Mouse (Mus musculus) layer of hippocampus, postnatal 14 days (tissue): ENCODE measurements around the gene Ltk. TPM values are rescaled to one million over a fixed set of nuclear protein-coding genes. Genes with fewer than 3 reads are reported as not detected.
"Not testable (repeated sequence)": the region's sequence is repeated elsewhere in the genome, so short reads cannot be mapped to it uniquely, and the experiment has no call there.

Experiments
- DNase-seq, 2 experiments: peaks; one replicate each; pipeline ENCODE4 v3.0.0; 2021 to 2022; ENCODE audit warnings: low spot score in 2 of 2, mixed read lengths in 1 of 2
- total RNA-seq, 2 experiments: library from RNA; stranded (reverse); gene quantifications; 2 replicates each; pipeline ENCODE4 v1.2.3; 2021

Ltk gene
- total RNA-seq, 2 experiments from 2014 or later: 6.0 to 10.5 TPM

DNA sequence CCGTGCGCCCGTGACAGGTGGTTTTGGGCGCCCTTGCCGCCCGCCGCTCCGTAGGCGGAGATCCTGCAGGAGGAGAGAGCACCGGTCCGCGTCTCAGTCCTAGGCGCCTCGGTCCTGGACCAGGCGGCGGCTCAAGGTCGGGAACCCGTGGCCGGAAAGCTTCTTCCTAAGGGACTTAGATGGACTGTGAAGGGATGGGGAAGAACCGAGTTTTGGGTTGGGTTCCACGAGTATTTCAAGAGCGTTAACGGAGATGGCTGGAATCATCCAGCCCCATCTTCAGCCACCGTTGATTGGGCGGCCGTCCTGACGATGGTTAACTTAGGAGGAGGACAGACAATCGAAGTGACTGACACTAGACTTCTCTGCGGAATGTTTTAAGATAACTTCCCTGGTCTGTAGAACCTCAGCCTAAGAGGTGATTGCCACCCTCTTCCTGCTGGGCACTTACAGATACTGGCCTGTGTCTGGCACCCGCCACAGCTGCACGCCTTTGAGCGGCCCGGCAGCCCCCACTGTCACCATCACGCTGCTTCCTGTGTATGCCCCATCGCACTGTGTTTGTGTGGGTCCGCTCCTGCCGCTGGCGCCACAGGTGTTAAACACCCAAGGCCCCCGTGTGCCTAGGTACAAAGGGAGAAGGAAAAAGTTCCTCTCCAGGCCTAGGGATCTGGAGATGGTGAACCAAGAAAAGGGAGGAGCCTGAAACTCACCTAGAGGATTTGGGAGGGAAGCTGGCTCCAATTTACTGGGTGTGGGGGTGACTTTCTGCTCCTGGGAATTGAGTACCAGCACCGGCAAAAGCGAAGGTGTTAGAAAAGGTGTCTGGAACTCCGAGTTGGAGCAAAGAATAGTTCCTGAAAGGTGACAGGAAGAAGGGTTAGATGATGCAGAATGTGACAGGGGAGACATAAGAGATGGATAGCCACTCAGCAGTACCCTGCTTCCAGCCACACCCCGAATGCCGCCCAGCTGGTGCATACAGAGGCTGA, 1.1 kb downstream of the Ltk start:
- no peak for DNase-seq

DNA sequence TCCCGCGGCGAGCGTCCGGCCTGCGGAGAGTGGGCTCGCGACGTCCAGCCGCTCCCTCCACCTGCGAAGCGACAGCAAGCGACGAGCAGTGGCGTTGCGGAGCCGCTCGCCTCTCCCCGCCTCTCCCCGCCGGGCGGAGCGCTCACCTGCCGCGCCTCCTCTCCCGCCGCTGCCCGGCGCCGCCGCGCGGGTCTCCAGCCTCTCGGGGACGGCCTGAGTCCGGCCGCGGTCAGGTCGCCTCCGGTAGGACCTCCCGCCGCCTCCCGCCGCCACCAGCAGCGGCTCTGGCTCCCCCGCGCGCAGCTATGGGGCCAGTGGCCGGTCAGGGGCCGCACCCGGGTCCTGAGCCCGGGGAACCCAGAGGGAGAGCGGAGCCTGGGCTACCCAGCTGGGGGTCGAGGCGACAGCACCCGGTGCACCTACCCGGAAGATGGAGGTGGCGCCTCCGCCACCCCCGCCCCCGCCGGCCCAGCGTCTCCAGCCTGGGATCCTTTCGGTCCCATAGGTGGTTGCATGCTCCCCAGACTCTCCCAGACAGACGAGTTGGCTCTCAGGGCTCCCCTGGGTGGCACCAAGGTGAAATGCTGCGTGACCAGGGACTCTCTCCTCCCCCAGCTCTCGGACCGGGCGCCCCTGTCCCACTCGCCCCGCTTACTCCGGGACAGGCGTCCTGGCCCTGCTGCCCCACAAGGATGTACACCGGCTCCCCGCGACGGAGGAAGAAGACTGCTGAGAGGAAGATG, 2.0 kb downstream of the Ltk start:
- DNase-seq: no peak

DNA sequence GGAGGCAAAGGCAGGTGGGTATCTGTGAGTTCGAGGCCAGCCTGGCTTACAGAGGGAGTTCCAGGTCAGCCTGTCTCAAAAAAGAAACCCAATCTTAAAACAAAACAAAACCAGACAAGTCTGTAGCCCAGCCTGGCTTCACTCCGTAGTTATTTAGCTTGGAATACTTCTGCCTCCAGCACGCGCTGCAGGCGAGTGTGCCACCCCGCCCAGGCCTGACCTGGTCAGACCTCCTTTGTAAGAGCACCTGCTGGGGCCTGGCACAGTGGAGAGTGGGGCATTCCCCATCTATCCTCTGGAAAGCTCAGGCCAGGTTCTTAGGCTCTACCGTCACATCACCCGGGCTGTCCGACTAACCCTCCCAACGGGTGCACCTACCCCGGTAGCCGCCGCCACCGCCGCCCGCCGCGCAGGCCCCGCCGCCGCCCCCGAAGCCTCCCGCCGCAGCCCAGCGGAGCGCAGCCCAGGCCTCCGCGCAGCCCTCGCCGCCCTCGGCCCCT, 2.6 kb downstream of the Ltk start:
- DNase-seq: no peak

DNA sequence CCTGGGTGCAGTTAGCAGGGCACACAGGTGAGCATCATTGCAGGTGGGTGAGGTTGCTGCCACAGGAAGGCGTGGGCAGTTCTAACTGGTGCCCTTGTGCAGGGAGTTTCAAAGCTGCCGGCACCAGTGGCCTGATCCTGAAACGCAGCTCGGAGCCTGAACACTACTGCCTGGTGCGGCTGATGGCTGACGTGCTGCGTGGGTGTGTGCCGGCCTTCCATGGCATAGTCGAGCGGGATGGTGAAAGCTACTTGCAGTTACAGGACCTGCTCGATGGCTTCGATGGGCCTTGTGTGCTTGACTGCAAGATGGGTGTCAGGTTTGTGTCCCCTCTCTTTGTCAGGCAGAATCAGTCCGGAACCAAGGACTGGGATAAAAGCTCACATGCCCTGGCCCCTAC, 11.0 kb downstream of the Ltk start:
- DNase-seq: no peak

DNA sequence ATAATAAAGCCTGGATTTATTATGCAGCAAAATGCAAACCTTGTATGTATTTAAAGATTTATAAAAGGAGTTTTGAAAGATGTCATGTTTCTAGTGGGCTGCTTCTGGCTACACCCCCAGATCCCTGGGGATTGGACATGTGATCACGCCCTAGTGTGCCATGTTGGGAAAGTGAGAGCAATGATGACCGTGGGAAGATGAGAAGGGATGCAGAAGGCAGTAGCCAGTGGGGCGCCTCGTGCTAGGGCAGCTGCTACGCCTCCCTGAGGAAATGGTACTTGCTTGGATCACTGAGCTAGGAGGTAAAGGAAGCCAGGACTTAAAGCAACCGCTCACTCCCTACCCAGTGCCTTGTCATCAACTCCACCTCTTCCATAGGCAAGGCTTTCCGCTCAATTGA, 12.7 kb downstream of the Ltk start:
- DNase-seq: no peak

DNA sequence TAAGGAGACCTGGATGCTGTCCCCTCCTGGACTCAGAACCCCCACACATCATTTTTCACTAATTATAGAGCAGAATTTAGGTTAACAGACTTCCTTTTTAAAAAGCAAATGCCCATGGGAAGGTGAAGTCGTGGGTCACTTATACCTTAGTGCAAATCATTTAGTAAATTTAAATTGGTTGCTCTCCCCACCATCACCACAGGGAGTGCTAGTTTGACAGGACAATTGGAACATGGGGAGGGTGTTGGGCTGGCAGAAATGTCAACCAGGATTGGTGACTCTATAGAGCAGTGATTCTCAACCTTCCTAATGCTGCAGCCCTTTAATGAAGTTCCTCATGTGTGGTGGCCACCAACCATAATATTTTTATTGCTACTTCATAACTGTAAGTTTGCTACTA, 14.9 kb downstream of the Ltk start:
- no peak for DNase-seq

DNA sequence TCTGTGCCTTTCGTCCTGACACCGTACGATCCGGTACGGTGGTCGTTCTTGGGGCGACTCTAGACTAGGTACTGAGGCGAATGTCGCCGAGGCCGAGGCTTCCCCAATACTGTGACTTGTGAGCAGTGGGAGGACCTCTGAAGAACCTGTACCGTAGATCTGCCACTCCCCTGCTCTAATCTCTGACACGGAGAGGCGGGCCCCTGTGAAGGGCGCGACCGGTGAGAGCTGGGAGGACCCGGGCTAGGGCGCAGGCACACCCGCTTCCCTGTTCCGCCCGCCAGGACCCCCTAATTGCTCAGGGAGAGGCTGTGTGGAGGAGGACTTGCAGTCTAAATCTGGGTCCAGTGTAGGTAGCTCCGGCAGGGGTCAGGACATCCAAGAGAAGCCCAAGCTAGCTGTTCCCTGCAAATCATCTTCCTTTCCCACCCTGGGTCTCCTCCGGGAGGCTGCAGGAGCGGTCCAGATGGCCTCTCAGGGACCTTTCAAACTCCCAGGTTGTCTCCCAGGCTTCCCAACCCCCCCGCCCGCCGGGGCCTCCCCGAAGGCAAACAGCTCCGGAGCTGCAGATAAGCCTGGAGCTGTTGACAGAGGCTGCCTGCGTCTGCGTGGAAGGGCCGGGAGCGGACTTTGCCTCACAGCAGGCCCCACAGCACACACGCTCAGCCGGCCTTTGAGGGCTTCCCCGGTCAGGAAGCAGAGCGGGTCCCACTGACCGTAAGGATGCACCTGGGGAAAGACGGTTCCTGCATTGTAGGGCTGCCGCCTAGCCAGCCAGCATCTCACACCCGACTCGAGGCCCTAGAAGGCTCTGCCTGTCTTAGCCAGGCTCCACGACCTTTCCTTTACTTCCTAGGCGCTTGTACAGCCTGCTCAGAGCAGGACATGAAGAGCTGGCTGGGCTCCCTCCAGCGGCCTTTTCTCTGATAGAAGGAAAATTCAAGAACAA, 15.8 kb downstream of the Ltk start:
- peak in 1 of 2 experiments; percentile 31 for DNase-seq

DNA sequence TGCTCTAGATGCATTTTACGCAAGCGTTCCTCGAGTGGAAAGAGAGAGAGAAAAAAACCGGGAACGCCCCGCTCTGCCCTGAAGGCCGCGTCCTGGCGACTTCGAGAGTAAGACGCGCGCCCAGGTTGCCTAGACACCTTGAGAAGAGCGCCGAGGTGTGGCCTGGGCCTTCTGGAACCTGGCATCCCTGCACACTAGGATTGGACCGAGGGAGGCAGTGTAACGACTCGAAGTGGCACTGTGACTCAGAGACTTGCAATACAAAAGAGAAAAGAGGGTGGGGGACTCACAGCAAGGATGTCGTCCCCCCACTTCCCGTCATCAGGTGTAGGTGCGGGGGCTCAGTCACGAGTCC, 16.4 kb downstream of the Ltk start:
- DNase-seq: no peak

DNA sequence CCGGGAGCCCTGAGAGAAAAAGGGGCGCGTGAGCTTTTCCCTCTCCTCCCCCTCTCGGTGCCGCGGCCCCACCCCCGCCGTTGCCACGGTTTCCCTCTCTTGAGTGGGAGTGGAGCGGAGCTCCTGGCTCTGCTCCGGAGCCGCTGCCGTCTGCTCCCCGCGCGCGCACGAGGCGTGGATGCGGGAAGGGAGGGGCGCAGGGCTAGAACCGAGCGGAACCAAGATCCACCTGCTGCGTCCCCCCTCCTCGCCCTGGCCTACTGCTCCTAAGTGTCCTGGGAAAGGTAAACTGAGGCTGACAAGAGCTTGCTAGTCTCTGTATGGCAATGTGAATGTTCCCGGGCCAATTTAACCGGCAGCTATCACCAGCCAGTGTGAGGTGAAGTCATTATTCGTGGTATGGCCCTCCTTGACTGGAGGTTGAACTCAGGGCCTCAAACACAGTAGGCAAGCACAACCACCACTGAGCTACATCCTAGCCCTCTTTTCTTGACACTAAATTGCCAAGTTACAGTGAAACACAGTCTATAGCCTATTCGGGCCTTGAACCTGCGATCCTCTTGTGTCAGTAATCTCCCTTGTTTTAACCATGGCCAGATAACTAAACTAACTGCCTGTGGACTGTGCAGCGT, 16.9 kb downstream of the Ltk start:
- DNase-seq: peak; percentile 65 to 72

DNA sequence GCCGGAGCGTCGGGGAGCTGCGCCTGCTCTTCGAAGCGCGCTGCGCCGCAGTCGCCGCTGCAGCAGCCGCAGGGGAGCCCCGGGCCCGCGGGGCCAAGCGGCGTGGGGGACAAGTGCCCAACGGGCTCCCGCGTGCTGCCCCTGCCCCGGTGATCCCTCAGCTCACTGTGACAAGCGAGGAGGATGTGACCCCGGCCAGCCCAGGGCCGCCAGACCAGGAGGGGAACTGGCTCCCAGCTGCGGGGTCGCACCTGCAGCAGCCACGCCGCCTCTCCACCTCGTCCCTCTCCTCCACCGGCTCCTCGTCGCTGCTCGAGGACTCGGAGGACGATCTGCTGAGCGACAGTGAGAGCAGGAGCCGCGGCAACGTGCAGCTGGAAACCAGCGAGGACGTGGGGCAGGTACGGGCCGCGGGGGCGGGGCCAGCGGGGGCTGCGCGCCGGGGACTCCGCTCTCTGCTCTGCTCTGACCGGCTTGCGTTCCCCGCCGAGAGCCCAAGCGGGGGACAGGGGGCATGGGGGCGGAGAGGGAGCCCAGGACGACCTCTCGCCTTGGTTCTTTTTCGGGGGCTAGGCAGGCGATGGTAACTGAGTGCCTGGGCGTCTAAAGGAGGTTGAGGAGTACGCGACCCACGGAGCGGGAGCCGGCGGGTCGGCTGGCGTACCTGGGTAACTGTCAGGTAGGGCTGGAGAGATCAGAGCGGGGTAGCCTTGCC, 17.6 kb downstream of the Ltk start:
- DNase-seq: peak in 1 of 2 experiments; percentile 29

DNA sequence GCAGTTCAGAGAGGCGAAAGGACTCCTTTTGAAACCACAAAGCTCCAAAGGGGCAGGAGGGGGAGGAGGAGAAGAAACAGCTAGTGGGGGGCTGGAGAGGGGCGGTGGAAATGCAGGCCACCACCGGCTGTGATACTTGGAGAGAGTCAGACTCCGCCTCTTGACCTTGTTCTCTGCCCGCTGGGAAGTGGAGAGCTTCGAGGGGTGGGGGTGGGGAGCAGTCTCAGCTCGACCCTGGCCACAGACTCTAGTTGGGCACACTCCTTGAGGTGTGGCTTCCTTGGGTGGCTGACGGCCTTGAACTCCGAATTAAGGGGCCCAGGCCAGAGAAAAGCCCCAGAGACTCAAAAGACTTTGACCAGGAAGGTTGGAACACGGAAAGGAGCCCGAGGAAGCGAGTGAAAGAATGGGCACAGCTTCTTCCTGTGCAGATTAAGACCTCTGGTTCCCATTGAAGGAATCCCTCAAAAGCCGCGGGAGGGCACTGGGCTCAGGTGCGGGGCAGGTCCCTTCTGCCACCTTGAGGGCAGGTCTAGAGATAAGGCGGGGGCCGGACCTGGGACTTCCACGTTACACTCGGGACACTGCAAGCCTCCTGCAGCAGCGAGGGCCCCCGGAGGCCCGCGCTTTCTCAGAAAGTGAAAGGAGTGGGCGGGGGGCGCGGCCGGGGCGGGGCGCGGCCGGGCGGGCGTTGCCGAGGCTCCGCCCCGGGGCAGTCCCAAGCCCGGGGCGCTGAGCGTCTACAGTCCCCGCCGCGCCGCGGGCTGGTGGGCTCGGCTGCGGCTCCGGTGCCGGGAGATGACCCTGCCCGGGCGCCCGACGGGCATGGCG, 18.4 kb downstream of the Ltk start, which contains the start of gene Itpka:
TSS of gene Itpka (plus strand) at position 757 of the 831 bp plus-strand sequence.
- DNase-seq: peak; percentile 35

DNA sequence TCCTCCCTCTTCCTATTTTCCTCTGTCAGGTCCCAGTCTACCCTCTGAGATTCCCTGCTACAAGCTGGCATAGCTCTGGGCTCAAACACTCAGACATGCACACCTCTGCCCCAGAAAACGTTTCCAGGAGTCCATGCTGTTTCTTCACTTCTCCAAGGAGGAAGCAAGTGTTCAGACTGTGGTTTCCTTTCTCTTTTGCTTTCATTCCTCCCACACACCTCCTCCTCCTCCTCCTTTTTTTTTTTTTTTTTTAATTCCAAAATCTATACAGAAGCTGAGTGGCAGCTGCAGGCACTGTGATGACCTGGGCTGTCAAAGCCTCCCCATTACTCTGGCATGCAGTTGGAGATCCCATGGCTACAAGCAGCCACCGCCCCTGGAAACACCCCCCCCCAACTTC, 19.7 kb downstream of the Ltk start:
- no peak for DNase-seq

DNA sequence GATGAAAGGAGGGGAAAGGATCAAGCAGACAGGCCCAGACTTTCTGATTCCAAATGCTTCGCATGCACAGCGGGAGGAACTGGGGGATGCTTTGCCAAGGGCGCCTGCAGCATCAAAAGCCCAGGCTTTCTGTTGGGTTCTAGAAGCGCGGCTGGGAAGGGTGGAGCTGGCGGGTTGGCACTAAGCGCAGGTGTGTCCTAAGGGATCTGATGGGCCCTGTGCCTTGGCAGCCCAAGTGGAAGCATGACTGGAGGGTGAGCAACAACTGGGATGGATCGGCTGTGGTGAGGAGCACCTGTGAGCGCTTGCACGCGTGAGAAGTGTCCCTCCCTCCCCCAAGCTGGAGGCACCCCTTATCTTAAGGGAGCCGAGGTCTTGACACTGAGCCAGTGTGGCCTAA, 23.1 kb downstream of the Ltk start:
- no peak for DNase-seq

DNA sequence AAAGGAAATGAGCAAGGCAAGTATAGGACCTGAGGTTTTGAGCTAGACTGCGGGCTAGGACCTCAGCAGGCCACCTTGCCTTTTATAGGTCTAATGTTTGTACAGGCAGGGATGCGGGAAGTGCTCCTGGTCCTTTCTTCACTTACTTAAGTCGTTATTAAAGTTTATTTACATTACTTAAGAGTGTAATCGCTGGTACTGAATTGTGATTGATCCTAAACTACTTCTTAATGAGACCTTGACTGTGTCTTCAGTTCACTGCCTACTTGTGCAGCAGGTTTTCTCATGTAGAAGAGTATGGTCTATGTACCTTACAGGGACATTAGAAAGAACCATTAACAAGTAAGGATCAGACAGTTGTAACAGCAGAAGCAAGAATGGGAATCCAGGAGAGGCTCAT, 29.5 kb downstream of the Ltk start:
- DNase-seq: no peak

DNA sequence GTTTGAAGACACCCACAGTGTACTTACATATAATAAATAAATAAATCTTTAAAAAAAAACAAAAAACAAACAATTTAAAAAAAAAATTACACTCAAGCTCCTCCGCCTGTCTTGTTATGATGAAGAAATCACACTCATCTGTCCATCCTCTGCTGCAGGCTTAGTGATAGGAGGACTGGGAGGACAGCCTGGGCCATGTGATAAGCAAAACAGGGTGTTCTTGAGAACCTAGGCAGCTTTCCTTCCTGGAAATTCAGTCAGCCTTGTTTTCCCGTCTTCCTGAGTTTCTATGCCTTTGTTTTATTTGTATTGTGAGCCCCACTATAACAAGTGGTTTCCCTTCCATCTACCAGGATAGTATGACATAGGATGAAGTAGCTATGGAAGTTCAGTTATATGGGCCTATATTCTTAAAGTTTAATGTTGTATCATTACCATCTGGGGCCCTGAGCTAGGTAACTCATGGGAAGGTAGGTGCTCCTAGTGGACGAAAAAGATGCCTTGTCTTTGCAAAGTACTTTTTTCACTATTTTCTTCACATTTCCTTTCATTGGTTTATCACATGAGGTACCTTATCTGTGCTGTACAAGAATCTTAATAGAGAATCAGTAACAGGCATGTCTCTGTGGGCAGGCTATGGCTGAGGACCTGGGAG, 32.3 kb downstream of the Ltk start:
- DNase-seq: no peak

DNA sequence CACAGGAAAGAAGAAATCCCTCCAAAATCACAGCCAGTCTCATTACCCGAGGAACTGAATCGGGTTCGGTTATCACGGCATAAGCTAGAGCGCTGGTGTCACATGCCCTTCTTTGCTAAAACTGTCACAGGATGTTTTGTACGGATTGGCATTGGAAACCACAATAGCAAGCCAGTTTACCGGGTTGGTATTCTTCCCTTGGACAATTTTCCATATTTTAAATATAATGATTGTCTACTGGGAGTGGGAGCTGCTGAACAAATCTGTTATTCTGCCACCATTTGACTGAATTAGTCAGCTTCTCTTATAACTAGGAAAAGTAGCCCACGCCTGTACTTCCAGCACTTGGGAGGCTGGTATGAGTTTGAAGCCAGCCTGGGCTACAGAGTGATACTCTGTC, 39.2 kb downstream of the Ltk start:
- DNase-seq: peak in 1 of 2 experiments; percentile 72

DNA sequence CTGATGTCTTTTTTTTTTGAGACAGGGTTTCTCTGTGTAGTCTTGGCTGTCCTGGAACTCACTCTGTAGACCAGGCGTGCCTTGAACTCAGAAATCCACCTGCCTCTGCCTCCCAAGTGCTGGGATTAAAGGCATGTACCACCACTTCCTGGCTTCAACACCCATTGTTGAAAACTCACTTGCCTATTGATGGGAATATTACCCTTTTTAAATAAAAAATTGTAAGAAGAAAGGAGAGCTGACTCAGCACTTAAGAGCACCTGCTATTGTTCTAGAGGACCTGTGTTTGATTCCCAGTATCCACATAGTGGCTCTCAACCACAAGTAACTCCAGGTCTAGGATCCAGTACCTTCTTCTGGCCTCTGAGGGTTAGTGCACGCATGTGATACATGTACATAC, 44.4 kb downstream of the Ltk start:
- DNase-seq: not testable (repeated sequence)

DNA sequence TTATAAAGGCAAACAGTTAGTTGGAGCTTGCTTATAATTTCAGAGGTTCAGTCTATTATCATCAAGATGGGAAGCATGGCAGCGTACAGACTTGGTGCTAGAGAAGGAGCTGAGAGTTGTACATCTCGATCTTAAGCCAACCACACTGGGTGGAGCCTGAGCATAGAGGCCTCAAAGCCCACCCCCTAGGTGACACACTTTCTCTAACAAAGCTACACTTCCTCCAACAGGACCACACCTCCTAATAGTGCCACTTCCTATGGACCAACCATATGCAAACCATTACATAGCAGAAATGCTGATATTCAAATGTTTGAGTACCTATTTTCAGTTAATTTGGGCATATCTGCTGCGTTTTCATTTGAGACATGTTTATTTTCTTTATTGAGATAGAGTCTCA, 50.2 kb downstream of the Ltk start:
- no peak for DNase-seq
